Mouse (Mus musculus): ENCODE results near the gene Olfr248.
"Not testable (repeated sequence)": the region's sequence is repeated elsewhere in the genome, so short reads cannot be mapped to it uniquely, and the experiment has no call there.

Gene Olfr248

DNA sequence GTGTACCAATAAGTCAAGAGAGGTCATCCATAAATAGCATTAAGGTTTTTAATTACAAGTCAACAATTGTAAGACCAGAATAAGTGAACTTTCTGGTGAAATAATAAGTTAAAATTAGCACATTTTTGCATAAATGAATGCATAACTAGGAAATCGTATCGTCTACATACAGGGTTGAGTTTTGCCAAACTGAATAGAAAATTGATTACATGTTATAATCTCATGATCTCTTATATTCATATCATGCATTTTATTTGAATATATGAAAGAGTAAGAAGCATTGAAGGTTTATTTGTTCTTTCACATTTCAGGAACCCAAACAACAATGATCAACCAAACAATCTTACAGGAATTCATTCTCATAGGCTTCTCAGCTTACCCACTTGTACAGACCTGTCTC lies at the start of gene Olfr248:
TSS of gene Olfr248 (plus strand) at position 301 of the 400 bp plus-strand sequence.
- no peak for DNase-seq (ENCODE audit: low spot score in 2 of 2)

GRCm38 (mm10) chr1:174353636-174354035 lies 37.2 kb upstream of the Olfr248 start:
- DNase-seq (ENCODE audit: low spot score in 2 of 2) = not testable (repeated sequence)

DNA sequence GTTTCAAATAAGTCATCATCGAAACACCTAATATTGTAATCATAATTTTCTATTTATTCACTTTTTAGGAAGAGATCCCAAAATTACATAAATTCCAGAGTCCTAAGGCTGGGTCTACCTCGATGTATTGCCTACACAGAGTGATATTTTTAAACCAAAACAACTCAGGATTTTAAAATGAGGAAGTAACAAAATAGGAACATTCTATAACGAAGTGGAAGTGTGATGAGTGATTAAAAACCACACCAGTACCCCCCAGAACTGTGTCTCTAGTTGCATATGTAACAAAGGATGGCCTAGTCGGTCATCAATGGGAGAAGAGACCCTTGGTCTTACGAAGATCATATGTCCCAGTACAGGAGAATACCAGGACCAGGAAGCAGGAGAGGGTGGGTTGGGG lies 36.2 kb upstream of the Olfr248 start:
- DNase-seq (ENCODE audit: low spot score in 2 of 2) = no peak

DNA sequence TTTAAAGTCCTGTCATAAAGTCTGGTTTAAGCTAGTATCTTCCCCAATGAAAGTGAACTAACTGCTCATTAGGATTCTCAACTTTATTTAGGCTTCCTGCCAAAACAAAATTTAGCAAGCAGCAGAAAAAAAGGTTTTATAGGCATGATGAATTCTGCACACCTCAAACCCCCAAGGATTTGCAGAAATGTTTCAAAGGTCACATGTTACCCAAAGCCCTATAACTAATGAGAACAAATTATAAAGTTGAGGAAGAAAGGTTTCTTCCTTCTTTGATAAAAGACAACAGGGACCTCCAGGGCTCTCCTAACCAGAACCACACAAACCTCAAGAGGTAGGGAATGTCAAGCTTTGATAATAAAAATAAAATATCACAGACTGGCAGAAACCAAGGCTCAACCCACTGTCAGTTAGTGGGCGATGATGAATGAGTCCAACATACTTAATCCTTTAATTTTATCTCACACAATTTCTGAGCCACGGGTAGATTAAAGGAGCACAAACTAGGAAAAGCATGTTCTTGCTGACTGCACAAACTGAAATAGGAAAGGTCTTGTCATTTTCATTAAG lies 25.9 kb upstream of the Olfr248 start, which contains the start of gene Olfr417:
TSS of gene Olfr417 (plus strand) at position 241 of the 570 bp plus-strand sequence.
- no peak for DNase-seq (ENCODE audit: low spot score in 2 of 2)

DNA sequence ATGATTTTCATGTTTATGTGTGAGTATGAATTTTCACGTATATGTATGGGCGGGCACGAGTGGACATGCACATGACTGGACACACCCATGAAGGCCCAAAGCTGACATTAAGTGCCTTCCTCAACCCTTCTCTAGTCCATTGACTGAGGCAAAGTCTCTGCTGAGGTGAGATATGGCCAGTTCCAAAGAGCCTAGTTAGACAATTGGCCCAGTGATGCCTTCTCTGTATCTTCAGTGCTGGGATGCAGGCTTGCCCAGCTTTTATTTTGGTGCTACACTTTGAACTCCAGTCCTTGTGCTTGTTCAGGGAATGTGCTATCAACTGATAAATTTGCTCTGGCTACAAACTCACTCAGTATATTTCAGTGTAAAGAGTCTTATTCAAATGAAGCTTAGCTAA lies 17.0 kb upstream of the Olfr248 start:
- no peak for DNase-seq (ENCODE audit: low spot score in 2 of 2)

DNA sequence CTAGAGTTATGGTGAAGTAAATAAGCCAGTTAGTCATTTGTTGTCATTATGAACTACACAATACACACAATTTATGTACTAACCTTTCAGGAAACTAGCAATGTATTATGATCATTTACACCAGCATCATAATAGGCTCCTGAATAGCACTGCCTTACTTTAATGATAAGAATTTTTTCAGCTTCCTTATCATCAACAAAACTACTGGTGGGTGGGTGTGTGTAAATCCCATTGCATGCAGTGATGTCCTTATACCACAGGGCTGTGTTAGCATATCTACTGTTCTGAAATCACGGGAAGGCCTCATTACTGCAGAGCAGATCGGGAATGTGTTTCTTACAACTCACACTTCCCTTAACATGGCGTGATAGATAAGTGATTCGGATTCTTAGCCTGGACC lies 32.1 kb downstream of the Olfr248 start:
- DNase-seq (ENCODE audit: low spot score in 2 of 2) = no peak

- no peak for DNase-seq (ENCODE audit: low spot score in 2 of 2)
These were observed 32.9 kb downstream of the Olfr248 start, which contains the start of gene Olfr414 for GRCm38 (mm10) chr1:174423764-174424163. TSS of gene Olfr414 (plus strand) at chr1:174424064.

DNA sequence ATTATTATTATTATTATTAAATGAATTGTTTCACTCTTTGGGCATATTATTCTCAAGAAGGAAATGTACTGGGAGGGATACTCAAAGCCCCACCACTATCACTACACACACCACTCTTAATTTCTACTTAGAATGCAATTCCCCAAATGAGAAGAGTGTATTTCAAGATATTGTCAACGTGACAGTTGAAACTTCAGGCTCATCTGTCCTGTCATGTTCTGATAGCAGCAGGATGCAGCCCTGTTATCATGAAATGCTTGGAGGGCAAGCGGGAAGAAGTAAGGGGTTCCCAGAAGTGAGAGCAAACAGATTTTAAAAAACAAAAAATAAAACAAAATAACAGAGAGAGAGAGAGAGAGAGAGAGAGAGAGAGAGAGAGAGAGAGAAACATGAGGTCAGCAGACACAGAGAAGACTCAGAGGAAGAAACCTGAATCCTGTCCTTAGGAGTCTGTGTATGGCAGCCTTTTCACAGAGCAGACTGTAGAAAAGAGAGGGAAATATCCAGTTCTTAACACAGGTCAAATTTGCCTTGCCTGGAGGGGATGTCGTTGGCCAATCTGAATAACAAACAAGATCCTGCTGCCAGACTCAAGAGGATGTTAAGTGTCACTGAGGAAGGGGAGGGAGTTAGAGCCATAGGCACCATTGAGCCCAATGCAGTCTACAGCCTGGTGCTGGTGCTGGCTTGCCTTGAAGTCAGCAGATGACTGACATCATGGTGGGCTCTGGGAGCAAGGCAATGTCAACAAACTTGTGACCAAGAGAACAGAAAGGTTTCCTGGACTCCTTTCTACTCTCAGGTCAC lies 35.5 kb downstream of the Olfr248 start:
- no peak for DNase-seq (ENCODE audit: low spot score in 2 of 2)

- DNase-seq (ENCODE audit: low spot score in 2 of 2) = no peak
These were observed 36.6 kb downstream of the Olfr248 start for GRCm38 (mm10) chr1:174427402-174427801.

DNA sequence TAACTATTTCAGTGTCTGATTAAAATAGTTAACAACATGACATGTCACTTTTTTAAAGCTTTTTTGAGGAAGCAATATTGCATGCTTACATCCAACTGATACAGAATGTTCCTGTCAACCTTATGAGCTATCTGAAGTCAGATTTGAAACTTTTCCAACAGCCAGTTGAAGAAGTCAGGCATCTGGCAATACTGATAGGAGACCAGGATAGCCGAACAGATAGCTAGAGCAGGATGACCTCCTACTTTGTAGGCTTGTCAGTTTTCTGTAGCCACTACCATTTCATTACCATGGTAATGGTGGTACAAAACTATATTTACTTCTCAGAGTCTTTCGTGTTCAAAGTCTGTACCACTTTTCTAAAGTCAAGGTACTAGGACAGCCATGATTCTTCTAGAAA lies 37.6 kb downstream of the Olfr248 start:
- no peak for DNase-seq (ENCODE audit: low spot score in 2 of 2)

DNA sequence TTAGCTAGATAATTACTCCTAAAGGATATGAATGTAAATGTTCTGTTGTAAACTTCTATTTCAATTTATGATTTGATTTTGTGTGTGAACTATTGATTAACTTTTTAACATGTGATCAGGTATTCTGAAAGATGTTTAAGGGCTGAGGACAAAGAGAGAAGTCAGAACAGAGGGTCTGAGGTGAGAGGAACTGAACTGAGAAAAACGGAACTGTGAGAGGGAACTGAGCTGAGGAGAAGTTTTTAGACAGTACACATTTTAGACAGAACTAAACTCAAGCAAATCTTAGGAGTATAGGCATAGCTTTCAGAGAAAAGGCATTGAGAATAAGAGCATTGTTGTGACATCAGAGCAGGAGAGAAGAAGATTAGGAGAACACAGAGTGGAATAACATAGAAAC lies 43.3 kb downstream of the Olfr248 start:
- DNase-seq (ENCODE audit: low spot score in 2 of 2) = no peak

All from urinary bladder, postnatal 36 days (tissue).